Mouse (Mus musculus) left cerebral cortex, postnatal 10 days (tissue): Measurements from ENCODE around the gene Oprl1. TPM values are rescaled to one million over a fixed set of nuclear protein-coding genes. Genes with fewer than 3 reads are reported as not detected.

ENCODE experiments used
- DNase-seq, 2 experiments: peaks; one replicate each; pipeline ENCODE4 v3.0.0; 2021 to 2022; ENCODE audit warnings: low spot score in 2 of 2, mixed read lengths in 1 of 2; ENCODE audit errors: extremely low spot score in 1 of 2
- intact Hi-C: fragments of 180-260 bp; cut with DNase I; formaldehyde crosslinking; loops from one replicate; pipeline ENCODE4 v1.15.1; 2025
- total RNA-seq, 2 experiments: library from RNA; stranded (reverse); gene quantifications; 2 replicates each; pipeline ENCODE4 v1.2.3; 2021

Gene Oprl1
- 10 to 100 TPM; 75.4 to 82.2 TPM for total RNA-seq

GRCm38 (mm10) chr2:181714903-181715326, at the start of gene Oprl1:
Gene Oprl1 (plus strand): TSS chr2:181715016.
- peak; percentile 59 to 79 for DNase-seq
- intact Hi-C loops: no loop called here

GRCm38 (mm10) chr2:181670285-181670912, 44.4 kb upstream of the Oprl1 start:
- intact Hi-C loops: loop anchor here (10.0 kb wide), 1 partner anchor 276 kb away; no protein-coding TSS in a partner anchor

DNA sequence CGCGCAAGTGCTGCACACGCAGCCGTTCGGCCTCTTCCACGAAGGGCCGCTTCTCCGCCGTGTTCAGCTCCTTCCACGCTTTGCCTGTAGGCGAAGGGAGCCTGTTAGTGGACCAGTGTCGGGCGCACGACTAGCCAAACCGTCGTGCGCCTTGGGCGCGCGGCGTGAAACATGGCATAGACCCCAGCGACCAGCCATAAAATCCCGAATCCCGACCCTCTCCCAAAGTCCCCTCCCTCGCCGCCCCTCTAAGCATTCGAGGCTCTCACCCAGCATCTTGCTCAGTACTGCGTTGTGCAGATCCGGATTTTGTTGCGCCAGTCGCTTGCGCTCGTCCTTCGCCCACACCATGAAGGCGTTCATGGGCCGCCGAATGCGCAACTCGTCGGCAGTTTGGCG, 43.9 kb upstream of the Oprl1 start:
- intact Hi-C loops: loop anchor here (10.0 kb wide), 1 partner anchor 276 kb away; no protein-coding TSS in a partner anchor

More at GRCm38 (mm10) chr2:181670285-181670912, 44.4 kb upstream of the Oprl1 start:
- DNase-seq: no peak

GRCm38 (mm10) chr2:181671326-181671725, 43.5 kb upstream of the Oprl1 start, which contains the start of gene Sox18:
Gene Sox18 (minus strand): TSS chr2:181671640.
- DNase-seq: peak in 1 of 2 experiments; percentile 75
- intact Hi-C loops: loop anchor here (10.0 kb wide), 1 partner anchor 277 kb away; no protein-coding TSS in a partner anchor

More for the DNA sequence above, 43.9 kb upstream of the Oprl1 start:
- DNase-seq: no peak

GRCm38 (mm10) chr2:181671984-181672383, 42.8 kb upstream of the Oprl1 start:
- DNase-seq: no peak
- intact Hi-C loops: loop anchor here (10.0 kb wide), 1 partner anchor 277 kb away; no protein-coding TSS in a partner anchor

DNA sequence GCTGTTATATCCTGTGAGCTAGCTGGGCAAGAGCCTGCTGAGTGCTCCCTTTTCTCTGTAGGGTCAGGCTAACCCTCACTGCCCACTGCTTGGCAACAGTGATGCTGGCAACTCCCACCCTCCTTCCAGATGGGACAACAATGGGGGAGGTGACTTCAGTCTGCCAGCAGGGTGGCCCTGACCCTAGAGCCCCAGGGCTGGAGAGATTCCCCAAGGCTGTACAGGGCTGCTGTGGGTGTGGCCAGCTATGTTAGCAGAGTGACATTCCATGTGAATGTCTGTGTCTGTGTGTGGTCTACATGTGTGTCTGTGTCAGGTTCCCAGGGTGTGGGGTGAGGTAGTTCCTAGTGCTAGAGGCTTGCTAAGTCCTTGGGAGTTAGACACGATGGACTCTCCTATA, 41.3 kb upstream of the Oprl1 start:
- peak in 1 of 2 experiments; percentile 62 for DNase-seq
- intact Hi-C loops: loop anchor here (10.0 kb wide), 1 partner anchor 279 kb away; no protein-coding TSS in a partner anchor

GRCm38 (mm10) chr2:181674934-181675333, 39.9 kb upstream of the Oprl1 start:
- intact Hi-C loops: loop anchor here (5.0 to 10.0 kb wide), 2 partner anchors 33 to 280 kb away; no protein-coding TSS in a partner anchor

DNA sequence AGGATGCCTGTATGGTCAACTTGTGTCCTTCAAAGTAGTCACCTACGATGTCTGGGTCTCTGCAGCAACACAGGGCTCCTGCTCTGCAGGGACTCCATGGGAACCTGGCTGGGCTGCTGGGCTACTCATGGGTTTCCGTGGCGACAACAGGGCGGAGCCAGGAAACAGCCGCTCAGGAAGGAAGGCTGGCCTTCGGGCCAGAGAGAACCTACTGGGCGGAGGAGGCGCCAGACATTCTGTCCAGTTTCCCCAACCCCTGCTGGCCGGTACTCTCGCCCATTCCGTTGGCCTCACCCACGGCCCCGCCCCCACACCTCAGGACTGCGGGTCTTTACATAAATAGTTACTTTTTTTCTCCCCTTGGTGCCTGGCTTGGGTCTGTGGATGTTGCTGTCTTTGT, 39.4 kb upstream of the Oprl1 start:
- intact Hi-C loops: loop anchor here (5.0 to 10.0 kb wide), 2 partner anchors 33 to 281 kb away; no protein-coding TSS in a partner anchor

More at GRCm38 (mm10) chr2:181674934-181675333, 39.9 kb upstream of the Oprl1 start:
- DNase-seq: no peak

GRCm38 (mm10) chr2:181676424-181676823, 38.4 kb upstream of the Oprl1 start:
- no peak for DNase-seq
- intact Hi-C loops: loop anchor here (5.0 to 10.0 kb wide), 2 partner anchors 34 to 282 kb away; no protein-coding TSS in a partner anchor

More for the DNA sequence above, 39.4 kb upstream of the Oprl1 start:
- peak in 1 of 2 experiments; percentile 93 for DNase-seq

DNA sequence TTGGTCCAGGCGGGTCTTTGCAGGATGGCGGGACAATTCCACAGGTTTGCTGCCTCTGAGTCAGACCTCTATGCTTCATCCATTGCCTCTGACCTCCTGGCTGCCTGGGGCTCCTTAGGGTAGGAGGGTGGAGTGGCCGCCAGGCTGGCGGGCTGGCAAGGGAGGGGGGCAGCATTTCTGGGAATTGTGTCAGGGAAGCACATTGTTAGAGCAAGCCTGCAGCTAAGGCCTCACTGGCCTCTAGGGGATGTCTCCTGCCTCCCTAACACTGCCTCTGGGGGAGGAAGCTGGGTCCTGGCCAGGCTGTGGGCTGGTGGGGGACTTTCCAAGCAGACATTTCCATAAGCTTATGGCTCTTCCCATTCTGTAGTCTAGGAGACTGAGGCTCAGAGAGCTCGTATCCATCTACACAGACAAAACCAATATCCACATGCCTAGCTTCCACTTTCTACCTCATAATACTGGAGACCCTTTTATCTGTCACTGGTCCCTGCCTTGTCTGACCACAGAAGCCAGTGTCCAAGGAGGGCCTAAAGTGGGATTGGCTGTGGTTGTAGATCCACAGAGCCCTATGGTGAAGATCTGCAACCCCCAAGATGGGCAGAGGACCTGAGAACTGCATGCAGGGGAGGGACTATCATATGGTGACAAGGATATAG, 37.6 kb upstream of the Oprl1 start:
- intact Hi-C loops: loop anchor here (5.0 to 10.0 kb wide), 2 partner anchors 35 to 282 kb away; no protein-coding TSS in a partner anchor
- peak in 1 of 2 experiments; percentile 78 for DNase-seq

DNA sequence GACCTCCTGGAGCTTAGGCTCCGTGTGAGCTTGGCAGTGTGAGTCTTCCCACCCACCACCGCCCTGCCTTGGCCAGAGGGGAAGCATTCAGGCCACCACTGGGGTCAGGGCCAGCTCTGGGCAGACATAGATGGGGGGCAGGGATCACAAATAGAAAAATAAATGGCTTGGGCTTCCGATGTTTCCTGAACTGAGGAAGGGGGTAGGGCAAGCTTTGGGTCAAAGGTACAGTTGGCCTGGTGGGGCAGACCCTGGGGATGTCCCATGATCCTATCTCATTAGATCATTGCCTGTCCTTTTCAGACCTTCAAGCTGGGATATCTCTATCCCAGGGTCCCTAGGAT, 37.1 kb upstream of the Oprl1 start:
- intact Hi-C loops: loop anchor here (5.0 to 10.0 kb wide), 2 partner anchors 35 to 283 kb away; no protein-coding TSS in a partner anchor
- no peak for DNase-seq

- peak; percentile 74 to 82 for DNase-seq
- intact Hi-C loops: loop anchor here (5.0 to 10.0 kb wide), 2 partner anchors 36 to 284 kb away; no protein-coding TSS in a partner anchor
Observed at GRCm38 (mm10) chr2:181678780-181679179, 36.0 kb upstream of the Oprl1 start.

GRCm38 (mm10) chr2:181679951-181680715, 34.7 kb upstream of the Oprl1 start, which contains the start of gene Tcea2:
Gene Tcea2 (plus strand): TSS chr2:181680310.
- intact Hi-C loops: loop anchor here (5.0 to 10.0 kb wide), 2 partner anchors 38 to 285 kb away; no protein-coding TSS in a partner anchor
- peak; percentile 58 to 82 for DNase-seq

GRCm38 (mm10) chr2:181680716-181681117, 34.1 kb upstream of the Oprl1 start:
- DNase-seq: peak in 1 of 2 experiments; percentile 40
- intact Hi-C loops: no loop called here

- intact Hi-C loops: no loop called here
- peak in 1 of 2 experiments; percentile 1 for DNase-seq
Observed at GRCm38 (mm10) chr2:181681978-181682377, 32.8 kb upstream of the Oprl1 start.

GRCm38 (mm10) chr2:181683381-181683780, 31.4 kb upstream of the Oprl1 start:
- peak in 1 of 2 experiments; percentile 23 for DNase-seq
- intact Hi-C loops: no loop called here

GRCm38 (mm10) chr2:181684713-181685112, 30.1 kb upstream of the Oprl1 start:
- intact Hi-C loops: no loop called here
- peak in 1 of 2 experiments; percentile 9 for DNase-seq

GRCm38 (mm10) chr2:181685686-181686085, 29.1 kb upstream of the Oprl1 start:
- DNase-seq: peak in 1 of 2 experiments; percentile 6
- intact Hi-C loops: no loop called here
